Mouse (Mus musculus): ENCODE measurements at regions not wholly inside any gene's neighbourhood (a gene's known extent, or its start where the extent isn't known, plus 50 kb on each side); places are given as distances from the start of the nearest gene placed in this dataset.

DNA sequence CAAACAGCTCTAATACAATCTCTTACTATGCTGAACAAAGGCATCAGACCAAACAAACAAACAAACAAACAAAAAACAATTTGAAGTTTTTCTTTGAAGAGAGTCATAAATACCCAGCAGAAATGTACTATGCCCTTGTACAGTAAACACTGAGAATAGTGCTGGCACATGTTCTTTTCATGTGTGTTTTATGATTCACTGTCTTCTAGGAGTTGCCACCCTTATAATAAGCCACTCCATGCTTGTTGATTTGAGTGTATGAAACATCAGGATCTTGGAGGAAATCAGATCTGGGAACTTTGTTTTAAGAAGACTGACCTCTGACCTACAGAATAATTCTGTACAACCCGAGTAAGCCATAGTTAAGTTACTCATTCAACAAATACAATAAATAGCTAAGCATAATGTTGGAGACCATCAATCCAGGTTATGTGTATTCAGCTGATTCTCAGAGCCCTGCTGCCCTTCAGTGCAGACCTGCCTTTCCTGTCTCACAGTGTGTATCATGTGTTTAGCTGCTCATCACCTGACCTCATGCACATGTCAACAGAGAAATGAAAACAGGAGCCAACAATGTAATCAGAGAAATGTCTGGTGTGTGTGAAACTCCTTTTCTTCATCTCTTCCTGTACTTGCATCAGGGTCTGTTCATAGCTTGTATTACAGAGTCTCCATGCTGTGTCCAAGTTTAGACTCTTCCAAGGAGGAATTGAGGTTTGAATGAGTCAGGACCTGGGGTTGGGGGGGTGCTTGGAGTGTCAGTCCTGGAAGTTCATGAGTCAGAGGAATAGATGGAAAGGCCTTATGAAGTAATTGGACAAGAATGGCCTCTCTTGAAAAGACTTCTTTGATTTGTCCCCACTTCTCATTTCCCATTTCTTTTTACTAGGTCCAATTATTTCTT lies 596.8 kb upstream of the Camk1g start:
- ATAC-seq (replicated peaks; ENCODE audit: poor library complexity, severe bottlenecking), result no peak

DNA sequence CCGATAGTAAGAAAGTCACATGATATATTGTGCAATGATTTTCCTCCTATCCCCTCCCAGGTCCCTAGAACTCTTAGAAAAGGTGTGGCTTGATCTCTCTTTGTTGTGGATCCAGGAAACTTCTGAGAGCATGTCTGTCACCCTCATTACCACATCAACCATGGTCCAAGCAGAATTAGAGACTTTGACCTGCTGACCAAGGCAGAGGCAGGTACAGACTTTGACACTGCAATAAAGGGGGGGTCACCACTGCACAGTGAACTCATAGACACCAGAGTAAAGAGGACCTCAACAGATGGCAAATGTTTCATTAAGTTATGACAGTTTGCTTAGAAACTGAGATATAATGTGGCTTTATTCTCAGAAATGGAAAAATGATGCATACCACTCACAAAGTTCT lies 595.2 kb upstream of the Camk1g start:
- no peak for ATAC-seq (replicated peaks; ENCODE audit: poor library complexity, severe bottlenecking)

DNA sequence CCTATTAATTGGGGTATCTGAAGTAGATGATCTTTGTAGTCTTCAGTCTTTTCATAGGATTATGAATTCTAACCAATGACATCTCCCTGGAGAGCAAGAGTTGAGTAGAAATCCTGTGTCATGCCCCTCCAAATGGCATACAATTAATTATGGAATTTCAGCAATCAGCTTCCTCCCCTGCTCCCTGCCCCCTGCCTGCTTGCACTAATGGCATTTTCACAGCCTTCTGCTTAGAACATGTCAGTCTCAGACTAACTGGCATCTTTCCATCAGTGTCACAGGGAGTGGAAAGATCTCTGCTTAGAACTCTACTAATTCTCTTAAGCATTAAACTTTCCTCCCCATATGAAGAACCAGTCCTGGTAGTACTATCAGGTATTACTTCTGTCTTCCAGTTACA lies 581.8 kb upstream of the Camk1g start:
- ATAC-seq (replicated peaks; ENCODE audit: poor library complexity, severe bottlenecking), result no peak

DNA sequence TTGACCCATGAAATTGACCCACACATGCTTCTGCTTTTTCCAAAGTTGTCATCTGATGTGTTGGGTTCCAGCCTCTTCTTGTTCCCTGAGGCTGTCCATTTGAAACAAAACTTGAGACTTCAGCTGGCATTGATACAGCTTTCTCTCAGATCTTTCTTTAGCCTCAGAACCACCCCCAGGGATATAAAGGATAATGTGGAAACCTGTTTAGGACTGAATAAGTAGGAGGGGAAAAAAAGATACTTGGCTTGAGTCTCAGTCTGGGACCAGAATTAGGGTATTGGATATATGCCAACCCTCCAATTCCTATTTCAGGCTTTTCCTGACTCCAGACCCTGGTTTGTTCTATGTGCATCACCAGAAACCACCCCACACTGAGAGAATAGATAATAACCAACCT lies 579.7 kb upstream of the Camk1g start:
- no peak for ATAC-seq (replicated peaks; ENCODE audit: poor library complexity, severe bottlenecking)

DNA sequence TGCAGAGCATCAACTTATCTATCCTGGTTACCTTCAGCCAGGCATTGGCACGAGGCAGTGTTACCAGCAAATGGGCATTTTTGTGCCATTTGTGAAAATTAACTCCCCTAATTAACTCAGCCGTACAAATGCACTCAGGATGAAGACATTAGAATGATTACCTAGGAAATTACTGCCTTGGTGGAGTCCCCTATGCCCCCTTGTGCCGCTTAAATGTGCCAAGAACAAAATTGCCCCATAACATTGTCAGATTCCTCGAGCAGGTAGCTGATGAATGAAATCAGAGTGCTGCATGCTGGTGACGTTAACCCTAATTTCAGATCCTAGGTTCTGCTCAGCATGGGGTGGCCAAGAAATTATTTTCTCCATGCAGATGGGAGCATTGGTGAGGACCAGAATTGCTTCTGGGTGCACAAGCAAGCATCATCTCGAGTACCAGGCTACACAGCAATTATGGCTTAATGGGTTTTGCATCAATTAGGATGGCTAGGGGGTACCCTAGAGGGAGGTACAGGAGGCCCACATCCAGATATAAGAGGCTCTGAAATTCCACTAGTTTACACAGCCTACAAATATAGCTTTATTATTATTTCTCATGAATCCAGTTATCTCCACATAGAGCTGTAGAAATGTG lies 577.0 kb upstream of the Camk1g start:
- ATAC-seq (replicated peaks; ENCODE audit: poor library complexity, severe bottlenecking), result no peak

DNA sequence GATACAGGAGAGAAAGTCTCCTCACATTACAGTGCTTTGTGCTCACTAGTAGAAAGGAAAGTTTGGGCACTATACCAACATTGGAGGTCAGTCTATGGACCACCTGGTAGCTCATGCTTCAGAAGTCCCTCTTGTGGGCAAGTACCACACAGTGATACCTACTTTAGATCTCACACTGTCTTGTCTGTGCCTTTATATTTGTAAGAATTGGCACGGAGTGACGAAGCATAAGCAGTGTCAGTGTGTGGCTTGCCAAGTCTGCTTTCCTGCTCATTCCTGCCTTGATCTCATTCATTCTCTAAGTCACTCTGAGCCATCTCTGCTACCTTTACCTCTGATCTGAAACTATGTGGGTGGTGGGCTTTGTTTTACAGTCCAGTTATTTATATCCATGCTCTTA lies 565.9 kb upstream of the Camk1g start:
- ATAC-seq (replicated peaks; ENCODE audit: poor library complexity, severe bottlenecking), result no peak

DNA sequence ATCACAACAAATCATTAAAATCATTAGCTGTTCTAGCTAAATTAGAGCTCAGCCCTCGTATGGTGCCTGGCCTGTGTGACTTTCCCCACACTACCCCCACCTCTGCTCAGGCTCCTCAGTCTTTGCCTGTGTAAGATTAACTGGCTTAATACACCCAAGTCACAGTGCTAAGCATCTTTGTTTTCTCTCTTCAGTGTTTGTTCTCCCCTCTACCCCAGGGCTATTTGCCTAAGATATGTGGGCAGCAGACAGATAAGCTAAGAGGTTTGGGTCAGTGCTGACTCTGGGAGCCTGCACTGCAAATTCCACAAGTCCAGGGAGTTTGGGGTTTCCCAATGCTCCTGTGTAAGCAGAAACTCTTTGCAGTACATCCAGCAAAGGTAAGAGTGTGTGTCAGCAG lies 564.2 kb upstream of the Camk1g start:
- no peak for ATAC-seq (replicated peaks; ENCODE audit: poor library complexity, severe bottlenecking)

DNA sequence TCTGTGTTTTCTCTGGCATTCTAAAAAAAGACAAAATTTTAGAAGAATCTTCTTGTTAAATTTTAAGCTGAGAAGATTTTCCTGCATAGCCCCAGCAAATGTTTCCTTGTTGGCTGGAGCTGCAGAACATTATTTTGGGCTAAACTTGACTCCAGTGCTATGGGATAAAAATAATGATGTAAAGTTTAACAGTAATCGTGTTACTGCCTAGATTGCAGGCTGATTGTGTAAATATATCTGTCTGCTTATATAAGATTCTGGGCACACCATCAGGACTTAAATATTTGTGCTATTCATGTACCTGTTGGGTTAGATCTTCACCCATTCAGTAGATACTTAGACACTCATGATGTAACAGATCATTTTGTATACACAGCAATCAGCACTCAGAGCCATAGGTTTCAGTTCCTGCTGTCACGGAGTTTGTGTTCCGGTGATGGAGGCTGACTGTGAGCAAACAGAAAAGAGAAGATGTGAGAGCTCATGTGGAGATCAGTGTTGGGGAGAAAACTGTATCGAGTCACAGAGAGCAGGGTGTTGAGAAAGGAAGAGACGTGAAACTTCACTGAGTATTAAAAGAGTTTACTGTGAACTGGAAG lies 561.1 kb upstream of the Camk1g start:
- peak; percentile 80 for ATAC-seq (replicated peaks; ENCODE audit: poor library complexity, severe bottlenecking)

DNA sequence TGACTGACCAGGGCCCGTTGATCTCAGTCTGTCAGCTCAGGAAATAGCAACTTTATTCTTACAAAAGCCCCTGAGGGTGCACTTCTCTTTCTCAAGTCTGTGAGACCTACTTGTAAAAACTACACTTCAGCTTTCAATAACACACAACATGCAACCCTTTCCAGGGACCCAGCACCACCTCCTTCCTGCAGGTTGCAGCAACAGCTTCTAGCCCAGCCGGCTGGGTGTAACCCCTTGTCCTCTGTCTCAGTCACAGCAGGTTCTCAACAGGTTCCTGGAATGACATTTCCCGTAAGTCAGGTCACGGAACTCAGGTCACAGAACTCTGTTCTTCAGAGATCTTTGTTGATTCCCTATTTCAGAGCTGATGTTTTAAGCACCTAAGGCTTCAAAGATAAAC lies 558.5 kb upstream of the Camk1g start:
- peak; percentile 66 for ATAC-seq (replicated peaks; ENCODE audit: poor library complexity, severe bottlenecking)

DNA sequence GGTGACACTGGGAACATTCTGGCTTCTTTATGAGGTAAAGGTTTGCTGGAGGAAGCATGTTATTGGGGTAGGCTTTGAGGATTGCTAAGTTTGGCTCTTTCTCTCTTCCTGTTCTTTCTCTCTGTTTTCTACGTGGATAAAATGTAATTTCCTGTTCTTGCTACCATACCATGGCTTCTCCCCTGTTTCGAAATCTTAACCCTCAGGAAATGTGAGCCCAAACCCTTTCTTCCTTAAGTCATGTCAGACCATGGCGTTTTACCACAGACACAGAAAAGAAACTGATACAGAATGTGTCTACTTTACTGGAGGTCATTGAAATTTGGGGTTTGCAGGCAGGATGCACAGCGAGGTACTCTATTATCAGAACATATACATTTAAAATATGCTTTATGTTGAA lies 552.7 kb upstream of the Camk1g start:
- ATAC-seq (replicated peaks; ENCODE audit: poor library complexity, severe bottlenecking), result peak; percentile 95

DNA sequence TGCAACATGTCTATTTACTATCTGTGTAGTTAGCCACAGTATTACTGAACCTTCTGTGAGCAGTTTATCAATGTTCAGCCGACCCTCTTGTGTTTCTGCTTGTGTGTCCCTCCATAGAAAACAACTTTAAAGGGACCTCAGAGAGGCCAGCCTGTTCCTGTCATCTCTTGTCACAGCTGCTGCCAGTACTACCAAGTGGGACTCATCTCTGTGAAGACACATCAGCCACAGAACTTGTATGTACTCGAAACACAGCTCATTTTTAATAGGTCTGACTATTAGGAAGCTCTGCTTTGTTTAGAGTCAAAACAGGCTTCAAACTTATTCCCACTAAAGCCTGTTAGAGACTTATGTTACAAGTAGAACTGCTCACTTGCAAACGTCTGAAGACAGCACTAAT lies 549.1 kb upstream of the Camk1g start:
- no peak for ATAC-seq (replicated peaks; ENCODE audit: poor library complexity, severe bottlenecking)

DNA sequence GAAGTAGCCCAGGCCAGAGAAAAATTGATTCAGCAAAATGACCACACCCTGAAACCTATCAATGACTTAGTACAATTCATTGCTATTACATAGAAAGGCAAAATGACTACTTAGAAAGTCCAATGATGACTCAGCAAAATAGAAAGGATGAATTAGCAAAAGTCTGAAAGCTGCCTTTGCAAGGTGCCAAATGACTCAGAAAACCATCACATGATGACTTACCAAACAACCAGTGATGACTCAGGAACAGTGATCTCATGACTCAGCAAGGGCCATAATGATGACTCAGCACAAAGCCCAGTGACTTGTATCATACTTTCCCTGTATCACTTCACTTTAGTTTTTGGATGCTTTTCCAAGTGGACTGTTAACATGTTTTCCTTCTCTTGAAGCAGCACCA lies 535.6 kb upstream of the Camk1g start:
- ATAC-seq (replicated peaks; ENCODE audit: poor library complexity, severe bottlenecking), result peak; percentile 70

DNA sequence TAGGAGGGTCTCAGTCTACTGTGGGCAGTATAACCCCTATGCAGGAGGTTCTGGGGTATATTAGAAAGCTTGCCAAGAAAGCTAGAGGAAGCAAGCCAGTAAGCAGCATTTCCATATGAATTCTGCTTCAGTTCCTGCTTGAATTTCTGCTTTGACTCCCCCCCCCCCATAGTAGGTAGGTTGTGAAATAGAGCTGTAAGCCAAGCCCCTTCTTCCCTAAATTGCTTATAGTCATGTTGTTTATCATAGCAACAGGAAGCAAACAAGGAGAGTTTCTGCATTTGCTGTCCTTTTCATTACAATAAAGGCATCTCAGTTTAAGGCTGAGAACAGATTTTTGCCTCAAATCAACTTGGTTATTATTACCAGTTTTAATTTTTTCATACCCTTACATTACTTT lies 524.0 kb upstream of the Camk1g start:
- peak; percentile 89 for ATAC-seq (replicated peaks; ENCODE audit: poor library complexity, severe bottlenecking)

DNA sequence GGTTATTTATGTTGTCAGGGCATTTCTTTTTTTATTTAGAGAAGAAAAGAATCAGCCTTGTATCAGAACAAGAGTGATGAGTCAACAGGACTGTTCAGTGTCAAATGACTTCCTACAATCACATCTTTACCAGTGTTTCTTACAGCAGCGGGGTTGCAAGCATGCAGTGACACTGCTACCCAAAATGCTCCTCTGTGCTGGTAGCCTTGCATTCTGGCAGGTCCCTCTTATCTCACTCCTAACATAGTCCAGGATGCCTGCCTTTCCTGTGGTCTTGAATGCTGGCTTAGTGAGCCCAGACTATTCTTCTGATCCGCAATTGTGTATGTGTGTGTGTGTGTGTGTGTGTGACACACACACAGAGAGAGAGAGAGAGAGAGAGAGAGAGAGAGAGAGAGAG lies 506.4 kb upstream of the Camk1g start:
- no peak for ATAC-seq (replicated peaks; ENCODE audit: poor library complexity, severe bottlenecking)

DNA sequence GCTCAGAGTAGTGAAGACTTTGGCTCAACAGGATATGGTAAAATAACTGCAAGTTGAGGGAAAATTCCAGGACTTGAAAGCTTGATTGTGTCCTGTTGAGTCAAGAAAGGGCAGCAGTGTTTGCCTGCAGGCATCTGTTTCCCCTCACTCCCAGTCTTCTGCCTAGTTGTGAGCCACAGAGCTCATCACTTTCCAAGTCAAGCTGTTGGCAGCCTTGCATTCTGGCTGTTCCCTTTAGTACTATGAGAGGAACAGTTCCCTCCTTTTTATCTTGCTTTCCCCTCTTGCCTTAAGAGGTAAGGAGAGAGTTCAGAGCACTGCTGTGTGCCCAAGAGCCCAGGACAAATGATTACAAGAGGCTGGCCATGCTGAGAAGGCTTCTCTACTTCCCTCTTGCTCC lies 506.0 kb upstream of the Camk1g start:
- ATAC-seq (replicated peaks; ENCODE audit: poor library complexity, severe bottlenecking), result no peak

DNA sequence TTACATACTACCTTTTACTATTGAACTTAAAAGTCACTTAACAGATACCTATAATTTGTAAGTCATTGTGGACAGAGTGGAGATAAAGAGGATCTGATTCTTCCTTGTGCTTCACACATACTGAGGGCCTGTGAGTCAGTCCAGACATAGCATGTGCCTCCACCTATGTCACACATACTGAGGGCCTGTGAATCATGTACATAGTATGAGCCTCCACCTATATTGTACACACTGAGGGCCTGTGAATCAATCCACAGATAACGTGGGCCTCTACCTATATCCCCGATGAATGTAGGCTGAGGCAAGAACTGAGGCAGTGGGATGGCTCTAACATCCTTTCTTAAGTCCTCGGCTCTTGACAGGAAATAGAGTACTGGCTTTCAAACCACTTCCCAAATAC lies 505.2 kb upstream of the Camk1g start:
- no peak for ATAC-seq (replicated peaks; ENCODE audit: poor library complexity, severe bottlenecking)

DNA sequence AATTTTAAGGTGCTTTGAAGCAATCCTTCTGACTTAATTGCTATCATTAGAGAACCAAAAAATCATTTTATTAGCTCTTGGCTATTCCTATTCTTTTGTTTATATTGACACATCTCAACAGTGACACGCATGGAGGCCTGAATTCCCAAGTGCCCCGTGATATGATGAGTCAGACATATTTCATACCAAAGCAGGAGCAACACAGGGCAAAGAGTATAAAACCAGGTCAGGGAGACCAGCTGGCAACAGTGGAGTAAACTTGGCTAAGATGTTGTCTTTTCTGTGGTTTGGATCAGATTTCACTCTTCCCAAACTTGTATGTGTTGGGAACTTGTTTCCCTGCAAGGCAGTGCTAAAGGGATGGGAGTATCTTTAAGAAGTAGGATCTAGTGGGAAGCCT lies 500.6 kb upstream of the Camk1g start:
- ATAC-seq (replicated peaks; ENCODE audit: poor library complexity, severe bottlenecking), result no peak

DNA sequence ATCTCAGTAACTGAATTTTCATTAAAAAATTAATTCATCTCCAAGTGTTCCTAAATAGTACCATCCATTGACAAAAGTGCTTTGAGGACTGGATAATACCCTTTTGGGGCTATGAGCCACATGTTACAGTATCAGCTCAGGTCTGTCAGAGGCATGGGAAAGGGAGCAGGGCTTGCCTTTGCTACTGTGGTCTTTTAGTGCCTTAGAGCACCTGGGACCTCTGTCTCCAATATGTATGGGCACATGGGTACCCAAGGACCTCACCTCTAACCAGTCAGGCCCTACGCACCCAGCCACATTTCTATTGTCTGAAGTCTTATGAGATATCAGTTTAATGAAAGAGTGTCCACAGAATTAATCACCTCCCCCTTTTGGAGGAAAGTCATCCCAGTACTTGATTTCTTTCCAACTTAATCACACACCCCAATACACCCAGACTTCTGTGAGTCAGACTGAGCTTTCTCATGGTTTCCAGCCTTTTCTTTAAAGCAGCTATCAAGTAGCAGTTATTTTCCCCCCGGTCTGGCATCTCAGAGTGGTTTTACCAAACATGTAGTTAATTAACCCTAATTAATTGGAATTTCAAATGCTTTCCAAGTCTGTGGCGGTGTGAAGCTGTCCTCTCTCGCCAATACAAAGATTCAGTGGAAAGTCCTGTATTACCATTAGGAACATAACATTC lies 498.7 kb upstream of the Camk1g start:
- no peak for ATAC-seq (replicated peaks; ENCODE audit: poor library complexity, severe bottlenecking)

DNA sequence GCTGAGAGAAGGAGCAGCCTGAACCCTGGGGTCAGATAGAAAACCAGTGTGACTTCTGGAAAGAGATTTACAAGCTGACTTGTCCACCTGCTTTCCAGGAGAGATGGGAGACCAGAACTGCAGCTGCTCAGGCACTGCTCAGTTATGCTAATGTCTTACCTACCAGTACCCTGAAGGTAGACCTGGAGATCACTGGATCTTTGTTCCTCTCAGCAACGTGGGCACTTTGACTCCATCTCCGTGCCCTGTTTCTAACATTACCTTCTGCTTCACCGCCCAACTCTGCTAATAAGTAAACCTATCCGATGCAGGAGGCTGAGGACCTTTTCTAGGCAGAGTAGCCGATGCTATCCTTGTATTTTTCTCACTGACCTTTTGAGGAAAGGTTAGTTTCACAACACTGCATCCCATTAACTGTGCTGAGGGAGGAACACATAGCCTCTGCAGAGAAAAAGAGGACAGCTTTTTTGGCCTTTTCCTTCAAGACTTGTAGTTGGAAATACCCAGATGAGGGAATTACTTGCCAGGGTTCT lies 490.7 kb upstream of the Camk1g start:
- ATAC-seq (replicated peaks; ENCODE audit: poor library complexity, severe bottlenecking), result no peak

DNA sequence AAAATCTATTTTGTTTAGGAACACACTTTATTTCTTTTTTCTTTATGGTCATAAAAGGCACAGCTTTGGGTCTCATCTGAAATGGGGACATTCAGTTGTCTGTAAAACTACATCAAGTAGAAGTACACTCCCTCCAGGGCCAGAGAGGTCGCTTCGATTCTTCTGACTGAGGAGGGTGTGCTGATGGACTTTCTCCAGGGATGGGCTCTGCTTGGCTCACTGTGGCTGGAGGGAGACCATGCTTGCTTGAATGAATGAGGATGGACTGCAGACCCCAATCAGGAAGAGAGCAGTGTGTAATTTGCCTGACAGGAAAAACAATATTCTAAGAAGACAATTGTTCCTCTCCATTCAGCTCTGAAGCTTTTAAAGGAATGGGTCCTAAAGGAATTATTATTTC lies 490.3 kb upstream of the Camk1g start:
- ATAC-seq (replicated peaks; ENCODE audit: poor library complexity, severe bottlenecking), result no peak
